Mouse (Mus musculus): Measurements from ENCODE around the gene Hipk2. TPM values are rescaled to one million over a fixed set of nuclear protein-coding genes. Genes with fewer than 3 reads are reported as not detected.

The Hipk2 gene
- polyA plus RNA-seq, 1 experiment from 2014 or later = 9.4 TPM

DNA sequence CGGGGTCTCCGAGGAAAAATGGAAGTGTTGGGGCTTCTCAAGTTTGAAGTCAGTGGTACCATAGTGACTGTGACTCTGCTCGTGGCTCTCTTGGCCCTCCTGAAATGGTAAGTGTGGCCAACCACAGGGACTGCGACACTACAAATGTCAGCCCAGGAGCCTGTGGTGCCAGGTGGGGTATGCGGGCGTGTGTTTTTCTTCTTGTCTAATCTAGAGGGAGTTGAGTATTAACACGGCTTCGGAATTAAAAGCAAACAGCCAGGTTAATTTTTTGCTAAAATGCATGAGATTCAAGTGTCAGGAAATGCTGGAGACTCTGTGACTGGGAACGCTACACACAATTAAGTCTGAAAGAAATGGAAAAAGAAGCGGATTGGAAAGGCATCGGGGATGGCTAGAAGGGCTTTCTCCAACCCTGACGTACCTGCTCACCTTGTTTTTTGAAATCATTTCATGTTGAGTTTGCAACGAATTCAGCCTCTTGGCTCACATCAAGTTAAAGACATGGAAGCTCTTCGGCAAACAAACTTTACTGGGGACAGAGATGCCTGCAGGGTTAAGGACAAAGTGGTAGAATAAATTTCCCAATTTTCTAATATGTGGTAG, 43.3 kb upstream of the Hipk2 start:
- H3K9ac ChIP-seq (ENCODE audit: low read length) = no peak overlapping the region
- H3K9me3 ChIP-seq (replicated peaks; ENCODE audit: control insufficient read depth, low read length) = no peaks in the 10 kb centered on the region
- H3K4me3 ChIP-seq (ENCODE audit: low read length) = no peak overlapping the region
- no peaks in the 10 kb centered on the region for H3K27me3 ChIP-seq (ENCODE audit: control insufficient read depth, insufficient read depth, low read length)
- no peak overlapping the region for H3K27ac ChIP-seq (ENCODE audit: low read length)
- peaks cover 18% of the 10 kb centered on the region for H3K4me1 ChIP-seq (ENCODE audit: control insufficient read depth, insufficient read depth, low read length)
- H3K36me3 ChIP-seq (ENCODE audit: control insufficient read depth, insufficient read depth) = no peaks in the 10 kb centered on the region
- H3K4me2 ChIP-seq (ENCODE audit: low read depth, low read length) = no peak overlapping the region
- no peak for ATAC-seq (replicated peaks; ENCODE audit: extremely low read depth, insufficient read depth, low FRiP score)
- WGBS = 82% methylated on average over 14 of the region's 14 CpGs

DNA sequence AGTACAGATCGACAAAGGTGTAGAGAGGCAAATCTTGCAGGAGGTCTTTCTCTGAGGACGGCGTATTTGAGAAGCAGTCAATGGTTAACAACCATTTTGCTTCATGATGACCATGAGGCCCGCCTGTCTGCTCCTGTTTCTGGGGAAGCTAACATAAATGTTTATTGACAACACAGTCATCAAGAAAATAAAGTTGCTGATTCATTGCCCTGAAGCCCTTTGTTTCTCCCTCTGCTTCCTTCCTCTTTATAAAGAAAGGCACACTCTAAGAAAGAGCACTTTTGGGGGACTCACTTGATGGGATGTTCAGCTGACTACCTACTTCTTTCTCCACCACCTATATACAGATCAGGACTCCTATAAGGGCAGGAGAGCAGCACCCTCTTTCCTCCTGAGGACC, 42.8 kb upstream of the Hipk2 start:
- Histone ChIP-seq H3K4me1 (ENCODE audit: control insufficient read depth, insufficient read depth, low read length) (peaks cover 15% of the 10 kb centered on the region), H3K9me3 (replicated peaks; ENCODE audit: control insufficient read depth, low read length) (no peaks in the 10 kb centered on the region), H3K36me3 (ENCODE audit: control insufficient read depth, insufficient read depth) (no peaks in the 10 kb centered on the region), H3K4me2 (ENCODE audit: low read depth, low read length) (no peak overlapping the region), H3K4me3 (ENCODE audit: low read length) (no peak overlapping the region), H3K27me3 (ENCODE audit: control insufficient read depth, insufficient read depth, low read length) (no peaks in the 10 kb centered on the region), H3K27ac (ENCODE audit: low read length) (no peak overlapping the region), H3K9ac (ENCODE audit: low read length) (no peak overlapping the region)
- ATAC-seq (replicated peaks; ENCODE audit: extremely low read depth, insufficient read depth, low FRiP score) = no peak
- WGBS = 91% methylated on average over 4 of the region's 4 CpGs

DNA sequence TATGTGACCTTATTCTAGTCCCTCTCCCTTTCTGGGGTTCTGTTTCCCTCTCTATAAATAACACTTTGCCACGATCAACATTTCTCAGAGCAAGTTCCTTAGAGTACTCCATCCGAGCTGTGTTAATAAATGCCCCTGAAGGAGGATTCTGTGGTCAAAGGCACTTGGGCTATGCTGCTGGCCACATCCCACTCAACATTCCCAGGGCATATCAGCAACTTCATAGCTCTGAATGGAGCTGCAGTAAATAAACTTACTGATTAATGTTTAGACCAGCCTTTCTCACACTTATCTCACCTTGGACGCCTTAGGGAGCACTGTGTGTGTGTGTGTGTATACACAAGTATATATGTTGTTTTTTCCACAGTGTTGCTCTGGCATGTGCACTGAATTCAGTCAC, 41.5 kb upstream of the Hipk2 start:
- no peak overlapping the region for H3K9ac ChIP-seq (ENCODE audit: low read length)
- no peak overlapping the region for H3K4me3 ChIP-seq (ENCODE audit: low read length)
- H3K27ac ChIP-seq (ENCODE audit: low read length) = no peak overlapping the region
- H3K4me1 ChIP-seq (ENCODE audit: control insufficient read depth, insufficient read depth, low read length) = peaks cover 12% of the 10 kb centered on the region
- H3K36me3 ChIP-seq (ENCODE audit: control insufficient read depth, insufficient read depth) = no peaks in the 10 kb centered on the region
- no peak overlapping the region for H3K4me2 ChIP-seq (ENCODE audit: low read depth, low read length)
- no peaks in the 10 kb centered on the region for H3K27me3 ChIP-seq (ENCODE audit: control insufficient read depth, insufficient read depth, low read length)
- H3K9me3 ChIP-seq (replicated peaks; ENCODE audit: control insufficient read depth, low read length) = no peaks in the 10 kb centered on the region
- WGBS = 22% methylated on average over 3 of the region's 3 CpGs
- ATAC-seq (replicated peaks; ENCODE audit: extremely low read depth, insufficient read depth, low FRiP score) = no peak

DNA sequence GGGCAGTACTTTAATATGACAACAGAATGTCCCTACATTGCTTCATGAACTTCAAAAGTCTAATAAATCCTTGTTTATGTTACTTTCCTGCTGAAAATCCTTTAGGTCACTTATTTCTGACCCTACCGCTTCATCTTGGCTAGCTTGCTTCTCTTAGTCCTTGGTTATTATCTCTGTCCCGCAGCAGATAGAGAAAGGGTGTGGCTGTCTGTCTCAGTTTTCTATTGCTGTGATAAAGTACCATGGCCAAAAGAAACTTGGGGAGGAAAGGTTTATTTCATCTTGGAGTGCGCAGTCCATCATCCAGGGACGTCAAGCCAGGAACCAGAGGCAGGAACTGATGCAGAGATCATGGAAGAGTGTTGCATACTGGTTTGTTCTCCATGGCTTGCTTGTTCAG, 40.6 kb upstream of the Hipk2 start:
- Histone ChIP-seq H3K4me2 (ENCODE audit: low read depth, low read length) (no peak overlapping the region), H3K4me1 (ENCODE audit: control insufficient read depth, insufficient read depth, low read length) (peaks cover 11% of the 10 kb centered on the region), H3K36me3 (ENCODE audit: control insufficient read depth, insufficient read depth) (no peaks in the 10 kb centered on the region), H3K9ac (ENCODE audit: low read length) (no peak overlapping the region), H3K27me3 (ENCODE audit: control insufficient read depth, insufficient read depth, low read length) (no peaks in the 10 kb centered on the region), H3K4me3 (ENCODE audit: low read length) (no peak overlapping the region), H3K27ac (ENCODE audit: low read length) (no peak overlapping the region), H3K9me3 (replicated peaks; ENCODE audit: control insufficient read depth, low read length) (no peaks in the 10 kb centered on the region)
- no peak for ATAC-seq (replicated peaks; ENCODE audit: extremely low read depth, insufficient read depth, low FRiP score)
- WGBS = 70% methylated on average over 4 of the region's 4 CpGs

DNA sequence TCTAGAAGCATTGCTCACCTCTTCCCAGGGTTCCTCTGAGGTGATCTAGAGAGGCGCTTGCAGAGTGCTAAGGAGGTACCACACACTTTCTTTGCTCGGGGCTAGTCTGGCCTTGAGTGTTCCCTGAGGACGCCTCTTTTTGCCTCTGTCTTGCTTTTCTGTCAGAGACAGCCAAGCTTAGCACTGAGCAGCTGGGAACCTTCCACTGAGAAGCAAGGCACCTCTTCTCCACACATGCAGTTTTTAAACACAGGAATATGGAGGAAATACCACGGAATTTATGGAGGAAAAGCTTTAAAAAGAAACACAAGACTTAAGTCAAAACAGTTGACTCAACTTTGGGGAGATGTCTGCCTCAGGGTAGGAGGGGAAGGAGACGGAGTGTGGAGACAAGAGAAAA, 39.8 kb upstream of the Hipk2 start:
- 81% methylated on average over 5 of the region's 5 CpGs for WGBS
- no peak for ATAC-seq (replicated peaks; ENCODE audit: extremely low read depth, insufficient read depth, low FRiP score)
- no peak overlapping the region for H3K4me2 ChIP-seq (ENCODE audit: low read depth, low read length)
- no peaks in the 10 kb centered on the region for H3K36me3 ChIP-seq (ENCODE audit: control insufficient read depth, insufficient read depth)
- H3K9me3 ChIP-seq (replicated peaks; ENCODE audit: control insufficient read depth, low read length) = no peaks in the 10 kb centered on the region
- H3K4me3 ChIP-seq (ENCODE audit: low read length) = no peak overlapping the region
- H3K4me1 ChIP-seq (ENCODE audit: control insufficient read depth, insufficient read depth, low read length) = peaks cover 4% of the 10 kb centered on the region
- no peaks in the 10 kb centered on the region for H3K27me3 ChIP-seq (ENCODE audit: control insufficient read depth, insufficient read depth, low read length)
- H3K27ac ChIP-seq (ENCODE audit: low read length) = no peak overlapping the region
- H3K9ac ChIP-seq (ENCODE audit: low read length) = no peak overlapping the region

DNA sequence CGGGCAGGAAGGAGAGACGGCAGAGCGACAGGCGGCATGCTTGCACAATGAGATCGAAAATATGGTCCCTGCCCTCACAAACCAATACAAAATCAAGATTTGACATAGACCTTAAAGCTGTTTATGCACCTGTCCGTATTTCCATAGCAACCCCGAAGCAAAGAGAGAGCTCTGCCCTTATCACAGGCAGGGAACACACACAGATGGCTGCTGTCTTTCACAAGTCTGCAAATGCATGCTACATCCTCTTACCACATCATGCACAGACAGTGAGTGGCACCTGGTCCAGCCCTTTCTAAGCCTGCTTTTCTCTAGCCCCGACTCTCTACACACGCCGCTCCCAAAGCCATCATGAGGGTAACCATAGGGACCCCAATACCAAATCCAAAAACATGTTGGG, 38.2 kb upstream of the Hipk2 start:
- WGBS = 83% methylated on average over 10 of the region's 10 CpGs
- no peak for ATAC-seq (replicated peaks; ENCODE audit: extremely low read depth, insufficient read depth, low FRiP score)
- Histone ChIP-seq H3K9ac (ENCODE audit: low read length) (no peak overlapping the region), H3K27me3 (ENCODE audit: control insufficient read depth, insufficient read depth, low read length) (no peaks in the 10 kb centered on the region), H3K27ac (ENCODE audit: low read length) (no peak overlapping the region), H3K9me3 (replicated peaks; ENCODE audit: control insufficient read depth, low read length) (no peaks in the 10 kb centered on the region), H3K4me3 (ENCODE audit: low read length) (no peak overlapping the region), H3K4me2 (ENCODE audit: low read depth, low read length) (no peak overlapping the region), H3K36me3 (ENCODE audit: control insufficient read depth, insufficient read depth) (no peaks in the 10 kb centered on the region), H3K4me1 (ENCODE audit: control insufficient read depth, insufficient read depth, low read length) (peaks cover 4% of the 10 kb centered on the region)

DNA sequence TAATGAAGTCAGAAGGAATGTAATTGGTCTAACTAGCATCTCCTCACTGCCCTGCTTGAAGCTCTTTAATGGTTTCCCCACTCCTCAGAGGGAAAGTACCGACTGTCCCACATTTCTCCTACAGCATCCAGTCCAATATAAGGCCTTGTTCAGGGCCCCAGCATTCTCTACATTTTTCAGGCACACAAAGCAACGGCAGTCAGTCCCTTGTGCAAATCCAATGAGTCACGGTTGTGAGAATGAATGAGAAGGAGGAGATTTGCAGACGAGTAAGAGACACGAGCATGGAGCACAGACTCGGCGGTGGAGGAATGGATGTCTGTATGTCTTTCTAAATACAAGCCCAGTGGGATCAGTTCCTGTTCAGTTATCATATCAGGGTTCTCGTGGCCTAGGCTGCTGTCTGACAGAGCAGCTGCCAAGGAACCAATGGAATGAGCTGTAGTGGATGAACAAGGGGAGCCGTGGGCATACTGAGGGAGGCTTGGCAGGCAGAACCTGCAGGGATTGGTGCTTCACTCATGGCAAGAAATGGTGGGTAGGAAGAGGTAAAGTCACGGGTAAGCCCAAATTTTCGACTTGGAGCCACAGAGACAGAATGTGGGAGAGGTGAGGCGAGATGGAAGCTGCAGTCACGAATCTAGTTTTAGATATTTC, 37.5 kb upstream of the Hipk2 start:
- H3K4me1 ChIP-seq (ENCODE audit: control insufficient read depth, insufficient read depth, low read length) = peaks cover 4% of the 10 kb centered on the region
- no peak overlapping the region for H3K9ac ChIP-seq (ENCODE audit: low read length)
- no peaks in the 10 kb centered on the region for H3K27me3 ChIP-seq (ENCODE audit: control insufficient read depth, insufficient read depth, low read length)
- no peak overlapping the region for H3K4me2 ChIP-seq (ENCODE audit: low read depth, low read length)
- H3K36me3 ChIP-seq (ENCODE audit: control insufficient read depth, insufficient read depth) = no peaks in the 10 kb centered on the region
- H3K27ac ChIP-seq (ENCODE audit: low read length) = no peak overlapping the region
- no peak for ATAC-seq (replicated peaks; ENCODE audit: extremely low read depth, insufficient read depth, low FRiP score)
- WGBS = 59% methylated on average over 13 of the region's 13 CpGs
- H3K9me3 ChIP-seq (replicated peaks; ENCODE audit: control insufficient read depth, low read length) = no peaks in the 10 kb centered on the region
- no peak overlapping the region for H3K4me3 ChIP-seq (ENCODE audit: low read length)

DNA sequence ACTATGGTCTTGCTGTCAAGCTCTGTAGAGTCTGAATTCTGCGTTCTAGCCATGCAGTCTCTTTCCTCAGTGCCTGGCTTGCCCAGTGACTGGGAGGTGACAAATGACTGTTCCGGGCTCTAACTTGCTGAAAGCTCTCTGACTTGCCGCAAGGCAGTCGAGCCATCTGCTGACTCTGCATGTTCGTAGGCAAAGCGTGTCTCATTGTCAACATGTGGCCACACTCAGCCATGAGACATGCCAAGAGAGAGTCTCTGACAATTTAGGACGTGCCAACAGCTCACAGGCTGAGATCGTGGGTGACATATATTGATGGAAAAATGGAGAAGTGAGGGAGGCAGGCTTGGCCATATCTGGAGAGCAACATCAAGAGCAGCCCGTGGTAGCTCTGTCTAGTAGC, 36.9 kb upstream of the Hipk2 start:
- no peak overlapping the region for H3K27ac ChIP-seq (ENCODE audit: low read length)
- H3K4me2 ChIP-seq (ENCODE audit: low read depth, low read length) = no peak overlapping the region
- no peak overlapping the region for H3K9ac ChIP-seq (ENCODE audit: low read length)
- WGBS = 60% methylated on average over 9 of the region's 9 CpGs
- no peak overlapping the region for H3K4me3 ChIP-seq (ENCODE audit: low read length)
- no peaks in the 10 kb centered on the region for H3K9me3 ChIP-seq (replicated peaks; ENCODE audit: control insufficient read depth, low read length)
- peaks cover 4% of the 10 kb centered on the region for H3K4me1 ChIP-seq (ENCODE audit: control insufficient read depth, insufficient read depth, low read length)
- no peaks in the 10 kb centered on the region for H3K36me3 ChIP-seq (ENCODE audit: control insufficient read depth, insufficient read depth)
- ATAC-seq (replicated peaks; ENCODE audit: extremely low read depth, insufficient read depth, low FRiP score) = no peak
- H3K27me3 ChIP-seq (ENCODE audit: control insufficient read depth, insufficient read depth, low read length) = no peaks in the 10 kb centered on the region

DNA sequence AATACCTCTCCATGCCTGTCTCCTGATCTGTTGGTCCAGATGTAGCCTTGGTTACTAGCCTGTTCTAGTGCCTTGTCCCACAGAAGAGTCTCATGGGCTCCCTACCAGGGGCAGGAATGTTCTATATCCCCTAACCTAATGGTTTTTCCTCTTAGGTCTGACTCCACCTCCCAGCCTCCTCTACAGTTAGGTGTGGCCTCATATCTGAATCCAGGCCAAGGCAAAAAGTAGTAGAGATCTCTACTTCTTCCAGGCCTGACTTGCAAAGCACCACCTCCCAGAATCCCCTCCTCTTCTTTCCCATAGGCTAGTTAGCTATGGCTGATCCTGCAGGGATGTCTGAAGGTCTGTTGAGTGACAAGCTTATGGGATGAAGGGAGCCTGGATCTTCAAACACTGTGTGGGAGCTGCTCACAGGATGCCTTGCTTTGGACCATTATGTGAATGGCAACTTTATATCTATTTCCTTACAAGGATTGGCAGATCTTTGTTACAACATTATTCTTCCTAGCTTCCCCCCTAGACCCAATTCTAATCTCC, 36.2 kb upstream of the Hipk2 start:
- Histone ChIP-seq H3K27me3 (ENCODE audit: control insufficient read depth, insufficient read depth, low read length) (no peaks in the 10 kb centered on the region), H3K4me3 (ENCODE audit: low read length) (no peak overlapping the region), H3K27ac (ENCODE audit: low read length) (no peak overlapping the region), H3K9me3 (replicated peaks; ENCODE audit: control insufficient read depth, low read length) (no peaks in the 10 kb centered on the region), H3K36me3 (ENCODE audit: control insufficient read depth, insufficient read depth) (no peaks in the 10 kb centered on the region), H3K9ac (ENCODE audit: low read length) (no peak overlapping the region), H3K4me1 (ENCODE audit: control insufficient read depth, insufficient read depth, low read length) (no peaks in the 10 kb centered on the region; the same call in 1 of the 2 replicates), H3K4me2 (ENCODE audit: low read depth, low read length) (no peak overlapping the region)
- no peak for ATAC-seq (replicated peaks; ENCODE audit: extremely low read depth, insufficient read depth, low FRiP score)
